Mouse (Mus musculus) midbrain, embryonic 13.5 days (tissue): ENCODE measurements around the gene Zfp286. TPM values are rescaled to one million over a fixed set of nuclear protein-coding genes. Genes with fewer than 3 reads are reported as not detected.

ENCODE experiments used
- ATAC-seq: fragments of 200-750 bp; cut with Nextera tagmentation; 2 replicates; pipeline ENCODE4 v1.8.0; 2017; ENCODE audit warnings: mild to moderate bottlenecking, moderate TSS enrichment, moderate library complexity
- H3K27ac ChIP-seq: fragments of 300-500 bp; sonication (generic); 2 replicates; pipeline ENCODE4 v1.5.1; 2015; ENCODE audit warnings: inconsistent platforms, mild to moderate bottlenecking, moderate library complexity
- H3K27me3 ChIP-seq: fragments of 300-500 bp; sonication (generic); 2 replicates; pipeline ENCODE4 v1.6.1; 2015; ENCODE audit warnings: mild to moderate bottlenecking, inconsistent platforms
- H3K36me3 ChIP-seq: fragments of 300-500 bp; sonication (generic); 2 replicates; pipeline ENCODE4 v1.6.1; 2015; ENCODE audit warnings: mild to moderate bottlenecking, inconsistent platforms
- H3K4me1 ChIP-seq: fragments of 300-500 bp; sonication (generic); replicated peaks from 2 replicates; pipeline ENCODE4 v1.6.1; 2015; ENCODE audit warnings: inconsistent platforms
- H3K4me2 ChIP-seq: fragments of 300-500 bp; sonication (generic); replicated peaks from 2 replicates; pipeline ENCODE4 v1.6.1; 2015; ENCODE audit warnings: moderate library complexity, mild to moderate bottlenecking, inconsistent platforms
- H3K4me3 ChIP-seq: fragments of 300-500 bp; sonication (generic); replicated peaks from 2 replicates; pipeline ENCODE4 v1.5.1; 2015; ENCODE audit warnings: mild to moderate bottlenecking, inconsistent platforms
- H3K9ac ChIP-seq: fragments of 300-500 bp; sonication (generic); replicated peaks from 2 replicates; pipeline ENCODE4 v1.6.1; 2015; ENCODE audit warnings: mild to moderate bottlenecking, inconsistent platforms
- H3K9me3 ChIP-seq: fragments of 300-500 bp; sonication (generic); 2 replicates; pipeline ENCODE4 v1.6.1; 2016; ENCODE audit warnings: mild to moderate bottlenecking, inconsistent platforms
- WGBS: fragments of 180-500 bp; shearing (Covaris S2); methylation state at CpG from one replicate; pipeline ENCODE4 v1.1.7; 2015; 5-methylcytosine and 5-hydroxymethylcytosine counted together
- polyA plus RNA-seq: library from polyadenylated mRNA; unstranded; fragments of >200 nt; fragmentation: Nextera tagmentation; extraction: Ambion mirVana; gene quantifications from 2 replicates; pipeline ENCODE4 v1.2.1, GENCODE M21; 2015

Zfp286 gene
- polyA plus RNA-seq, 1 experiment from 2014 or later: 37.9 TPM

- 95% methylated on average over 8 of the region's 8 CpGs for WGBS
- Histone ChIP-seq H3K9ac (no peak overlapping the region), H3K27ac (no peak overlapping the region), H3K4me3 (no peak overlapping the region), H3K27me3 (no peaks in the 10 kb centered on the region), H3K4me2 (no peak overlapping the region), H3K4me1 (peaks cover 14% of the 10 kb centered on the region), H3K9me3 (no peaks in the 10 kb centered on the region), H3K36me3 (no peaks in the 10 kb centered on the region)
- ATAC-seq: no peak
These were observed 29.9 kb upstream of the Zfp286 start for GRCm38 (mm10) chr11:62819059-62819686.

GRCm38 (mm10) chr11:62816591-62816990 is 27.3 kb upstream of the Zfp286 start:
- Histone ChIP-seq H3K27me3 (no peaks in the 10 kb centered on the region), H3K36me3 (no peaks in the 10 kb centered on the region), H3K9ac (no peak overlapping the region), H3K27ac (no peak overlapping the region), H3K4me3 (no peak overlapping the region), H3K9me3 (no peaks in the 10 kb centered on the region), H3K4me2 (no peak overlapping the region), H3K4me1 (peaks cover 14% of the 10 kb centered on the region)
- WGBS: 73% methylated on average over 6 of the region's 6 CpGs
- no peak for ATAC-seq

GRCm38 (mm10) chr11:62815438-62815837 is 26.2 kb upstream of the Zfp286 start:
- ATAC-seq: no peak
- 89% methylated on average over 1 of the region's 1 CpGs for WGBS
- Histone ChIP-seq H3K27ac (no peak overlapping the region), H3K36me3 (no peaks in the 10 kb centered on the region), H3K9me3 (no peaks in the 10 kb centered on the region), H3K9ac (no peak overlapping the region), H3K4me1 (peaks cover 8% of the 10 kb centered on the region), H3K4me2 (no peak overlapping the region), H3K4me3 (no peak overlapping the region), H3K27me3 (no peaks in the 10 kb centered on the region)

DNA sequence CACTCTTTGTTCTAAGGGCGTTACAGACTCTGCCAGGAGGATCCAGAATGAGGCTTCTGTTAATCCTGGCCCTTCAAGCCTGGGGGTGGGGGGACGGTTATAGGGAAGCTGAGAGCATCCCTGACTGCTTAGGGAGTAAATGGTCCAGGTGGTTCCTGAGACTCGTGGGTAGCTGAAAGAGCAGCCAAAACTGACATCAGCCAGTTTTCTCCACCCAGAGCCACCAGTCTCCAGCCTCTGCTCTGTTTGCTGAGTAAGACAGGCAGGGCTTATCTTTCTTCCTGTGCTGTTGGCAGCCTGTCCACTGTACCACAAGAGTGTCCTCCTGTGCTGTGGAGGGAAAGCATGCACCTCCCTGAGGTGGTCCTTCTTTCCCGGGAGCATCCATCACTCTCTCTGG is 25.4 kb upstream of the Zfp286 start:
- H3K27me3 ChIP-seq: no peaks in the 10 kb centered on the region
- no peaks in the 10 kb centered on the region for H3K9me3 ChIP-seq
- H3K36me3 ChIP-seq: no peaks in the 10 kb centered on the region
- H3K4me2 ChIP-seq: no peak overlapping the region
- ATAC-seq: no peak
- H3K4me1 ChIP-seq: no peaks in the 10 kb centered on the region
- no peak overlapping the region for H3K4me3 ChIP-seq
- WGBS: 63% methylated on average over 4 of the region's 4 CpGs
- no peak overlapping the region for H3K9ac ChIP-seq
- no peak overlapping the region for H3K27ac ChIP-seq

GRCm38 (mm10) chr11:62813970-62814624 is 24.8 kb upstream of the Zfp286 start:
- WGBS: 77% methylated on average over 6 of the region's 6 CpGs

GRCm38 (mm10) chr11:62813497-62813896 is 24.2 kb upstream of the Zfp286 start:
- no peaks in the 10 kb centered on the region for H3K36me3 ChIP-seq
- H3K9me3 ChIP-seq: no peaks in the 10 kb centered on the region
- no peaks in the 10 kb centered on the region for H3K4me1 ChIP-seq
- H3K9ac ChIP-seq: no peak overlapping the region
- no peak overlapping the region for H3K27ac ChIP-seq
- WGBS: 64% methylated on average over 1 of the region's 1 CpGs
- H3K4me3 ChIP-seq: no peak overlapping the region
- no peak overlapping the region for H3K4me2 ChIP-seq
- no peak for ATAC-seq
- no peaks in the 10 kb centered on the region for H3K27me3 ChIP-seq

More at GRCm38 (mm10) chr11:62813970-62814624, 24.8 kb upstream of the Zfp286 start:
- Histone ChIP-seq H3K27ac (no peak overlapping the region), H3K4me1 (no peaks in the 10 kb centered on the region), H3K36me3 (no peaks in the 10 kb centered on the region), H3K27me3 (no peaks in the 10 kb centered on the region), H3K4me3 (no peak overlapping the region), H3K4me2 (no peak overlapping the region), H3K9me3 (no peaks in the 10 kb centered on the region), H3K9ac (no peak overlapping the region)
- ATAC-seq: no peak

GRCm38 (mm10) chr11:62812268-62812667 is 23.0 kb upstream of the Zfp286 start:
- 94% methylated on average over 6 of the region's 6 CpGs for WGBS
- no peak for ATAC-seq
- no peaks in the 10 kb centered on the region for H3K36me3 ChIP-seq
- H3K9me3 ChIP-seq: no peaks in the 10 kb centered on the region
- no peaks in the 10 kb centered on the region for H3K27me3 ChIP-seq
- H3K4me2 ChIP-seq: no peak overlapping the region
- no peaks in the 10 kb centered on the region for H3K4me1 ChIP-seq
- no peak overlapping the region for H3K9ac ChIP-seq
- H3K27ac ChIP-seq: no peak overlapping the region
- H3K4me3 ChIP-seq: no peak overlapping the region

- H3K4me1 ChIP-seq: no peaks in the 10 kb centered on the region
- no peak overlapping the region for H3K27ac ChIP-seq
- no peak overlapping the region for H3K4me3 ChIP-seq
- H3K36me3 ChIP-seq: no peaks in the 10 kb centered on the region
- WGBS: 75% methylated on average over 4 of the region's 4 CpGs
- no peak for ATAC-seq
- no peaks in the 10 kb centered on the region; the same call in 1 of the 2 replicates for H3K9me3 ChIP-seq
- no peaks in the 10 kb centered on the region for H3K27me3 ChIP-seq
- H3K9ac ChIP-seq: no peak overlapping the region
- H3K4me2 ChIP-seq: no peak overlapping the region
These were observed 19.9 kb upstream of the Zfp286 start for GRCm38 (mm10) chr11:62809201-62809600.

- Histone ChIP-seq H3K27ac (no peak overlapping the region), H3K4me1 (no peaks in the 10 kb centered on the region), H3K36me3 (no peaks in the 10 kb centered on the region), H3K4me2 (no peak overlapping the region), H3K4me3 (no peak overlapping the region), H3K27me3 (no peaks in the 10 kb centered on the region), H3K9ac (no peak overlapping the region), H3K9me3 (no peaks in the 10 kb centered on the region; the same call in 1 of the 2 replicates)
- WGBS: 87% methylated on average over 2 of the region's 2 CpGs
- no peak for ATAC-seq
These were observed 18.7 kb upstream of the Zfp286 start for GRCm38 (mm10) chr11:62807965-62808364.

DNA sequence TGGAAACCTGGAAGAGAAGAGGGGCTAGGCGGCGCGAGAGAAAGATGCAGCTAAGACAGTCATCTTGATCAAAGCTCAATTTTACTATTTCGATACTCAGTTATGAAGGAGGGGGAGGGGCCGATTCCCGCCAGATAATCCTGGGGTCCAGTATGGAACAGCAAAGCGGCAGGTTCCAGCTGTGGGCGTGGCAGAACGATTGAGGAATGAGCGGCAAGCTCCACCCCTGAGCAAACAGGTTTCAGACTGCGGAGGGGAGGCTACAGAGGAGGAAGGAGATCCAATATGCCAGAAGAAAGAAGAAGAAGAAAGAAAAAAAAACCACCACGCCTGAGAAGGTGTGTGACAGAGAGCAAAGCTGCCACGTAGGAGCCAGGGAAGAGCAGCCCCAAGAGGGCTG is 14.9 kb upstream of the Zfp286 start:
- no peaks in the 10 kb centered on the region for H3K36me3 ChIP-seq
- no peak for ATAC-seq
- 58% methylated on average over 13 of the region's 13 CpGs for WGBS
- no peak overlapping the region for H3K4me3 ChIP-seq
- no peaks in the 10 kb centered on the region for H3K4me1 ChIP-seq
- no peak overlapping the region for H3K27ac ChIP-seq
- no peak overlapping the region for H3K9ac ChIP-seq
- no peaks in the 10 kb centered on the region for H3K27me3 ChIP-seq
- no peak overlapping the region for H3K4me2 ChIP-seq
- H3K9me3 ChIP-seq: no peaks in the 10 kb centered on the region; the same call in none of the 2 replicates

GRCm38 (mm10) chr11:62789617-62789936 is 315 bp upstream of the Zfp286 start:
- Histone ChIP-seq H3K27me3 (no peaks in the 10 kb centered on the region), H3K27ac (peak overlapping the region; percentile 49; the same call in 1 of the 2 replicates), H3K4me2 (peak overlapping the region; percentile 69), H3K4me3 (peak overlapping the region; percentile 55), H3K9ac (peak overlapping the region; percentile 54), H3K9me3 (peaks cover 12% of the 10 kb centered on the region), H3K4me1 (peaks cover 8% of the 10 kb centered on the region; the same call in 1 of the 2 replicates), H3K36me3 (peaks cover 24% of the 10 kb centered on the region)
- no peak for ATAC-seq
- WGBS: 52% methylated on average over 3 of the region's 3 CpGs

- Histone ChIP-seq H3K4me2 (no peak overlapping the region), H3K36me3 (peaks cover 60% of the 10 kb centered on the region), H3K9ac (no peak overlapping the region), H3K9me3 (peaks cover 49% of the 10 kb centered on the region), H3K4me3 (no peak overlapping the region), H3K4me1 (no peaks in the 10 kb centered on the region), H3K27me3 (no peaks in the 10 kb centered on the region), H3K27ac (no peak overlapping the region)
- WGBS: 95% methylated on average over 7 of the region's 7 CpGs
- no peak for ATAC-seq
These were observed 12.8 kb downstream of the Zfp286 start for GRCm38 (mm10) chr11:62776510-62776909.
